Mouse (Mus musculus) megakaryocyte, embryonic 14.5 days (primary cell): ENCODE measurements around the gene Pnldc1. TPM values are rescaled to one million over a fixed set of nuclear protein-coding genes. Genes with fewer than 3 reads are reported as not detected.
"Not testable (repeated sequence)": the region's sequence is repeated elsewhere in the genome, so short reads cannot be mapped to it uniquely, and the experiment has no call there.

Experiments used
- H3K27me3 ChIP-seq: replicated peaks from 2 replicates; pipeline ENCODE3; 2012; ENCODE audit warnings: inconsistent platforms
- H3K36me3 ChIP-seq: replicated peaks from 2 replicates; pipeline ENCODE3; 2012; ENCODE audit warnings: low read length, inconsistent platforms, mixed read lengths
- H3K4me1 ChIP-seq: 2 replicates; pipeline ENCODE4 v1.6.1; 2012; ENCODE audit warnings: inconsistent platforms
- H3K4me3 ChIP-seq: replicated peaks from 2 replicates; pipeline ENCODE3; 2012; ENCODE audit warnings: moderate library complexity, mild to moderate bottlenecking, inconsistent platforms
- H3K9me3 ChIP-seq: 2 replicates; pipeline ENCODE4 v1.6.1; 2012; ENCODE audit warnings: inconsistent platforms
- FLI1 ChIP-seq: IDR thresholded peaks from 2 replicates; pipeline ENCODE4 v1.6.1; 2012; ENCODE audit warnings: low read length, inconsistent platforms, mixed read lengths
- GATA1 ChIP-seq: IDR thresholded peaks from 3 replicates; pipeline ENCODE4 v1.6.1; 2012; ENCODE audit warnings: mixed read lengths, low read length, inconsistent platforms, borderline replicate concordance
- polyA plus RNA-seq: library from polyadenylated mRNA; stranded (reverse); fragments of >175 nt; gene quantifications from 2 replicates; pipeline ENCODE4 v1.2.3, GENCODE M21; 2012; ENCODE audit warnings: low replicate concordance; ENCODE audit not compliant: insufficient read depth

Gene Pnldc1
- polyA plus RNA-seq, 1 experiment, result not detected

- Histone ChIP-seq H3K9me3 (no peaks in the 10 kb centered on the region), H3K27me3 (no peaks in the 10 kb centered on the region), H3K4me1 (peaks cover 44% of the 10 kb centered on the region), H3K36me3 (peaks cover 5% of the 10 kb centered on the region), H3K4me3 (no peak overlapping the region)
- TF ChIP-seq FLI1, result no peak
- no peak for TF ChIP-seq GATA1
Observed at GRCm38 (mm10) chr17:12937412-12937970, 27.5 kb upstream of the Pnldc1 start.

DNA sequence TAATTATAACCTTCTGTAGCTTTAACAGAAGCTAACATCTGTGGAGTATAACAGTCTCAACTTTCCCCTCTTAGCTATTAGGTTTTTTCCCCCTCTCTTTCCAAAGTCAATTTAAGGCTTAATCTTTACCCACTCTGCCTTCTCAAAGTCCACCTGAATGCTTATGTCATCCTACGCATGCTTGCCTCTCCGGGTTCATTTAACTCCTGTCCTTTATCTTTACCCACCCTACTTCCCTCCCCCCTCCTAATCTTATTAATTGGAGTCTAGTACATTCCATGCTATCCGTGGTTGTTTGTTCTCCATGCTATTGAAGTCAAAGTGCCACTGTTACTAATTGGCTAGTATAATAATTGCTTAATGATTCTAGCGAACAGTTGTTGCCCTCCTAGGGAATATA is 25.7 kb upstream of the Pnldc1 start:
- TF ChIP-seq FLI1, result no peak
- no peak for TF ChIP-seq GATA1
- Histone ChIP-seq H3K36me3 (no peaks in the 10 kb centered on the region), H3K4me1 (peaks cover 28% of the 10 kb centered on the region), H3K9me3 (no peaks in the 10 kb centered on the region), H3K27me3 (no peaks in the 10 kb centered on the region), H3K4me3 (no peak overlapping the region)

DNA sequence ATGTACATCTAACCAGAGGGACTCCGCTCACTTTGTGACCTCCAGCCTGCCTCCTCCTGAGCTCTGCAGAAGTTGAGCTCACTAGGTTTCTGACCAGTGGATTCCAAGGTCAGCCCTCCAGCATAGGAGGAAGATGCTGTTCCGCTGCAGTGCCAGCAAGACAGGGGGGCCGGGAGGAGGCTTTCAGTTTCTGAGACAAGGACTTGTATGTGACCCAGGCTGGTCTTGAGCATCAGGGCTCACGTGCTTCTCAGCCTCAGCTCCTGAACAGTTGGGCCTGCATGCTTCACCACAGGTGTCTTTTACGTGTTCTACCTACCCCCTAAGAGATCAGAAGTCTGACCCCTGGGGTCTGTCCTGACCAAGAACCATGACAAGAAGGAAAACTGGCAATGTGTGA is 21.5 kb upstream of the Pnldc1 start:
- H3K27me3 ChIP-seq, H3K36me3 ChIP-seq, H3K9me3 ChIP-seq, H3K4me3 ChIP-seq: not testable (repeated sequence)
- H3K4me1 ChIP-seq, result peaks cover 14% of the 10 kb centered on the region; the same call in 1 of the 2 replicates

- Histone ChIP-seq H3K4me3 (no peak overlapping the region), H3K4me1 (no peaks in the 10 kb centered on the region), H3K27me3 (no peaks in the 10 kb centered on the region), H3K36me3 (peaks cover 58% of the 10 kb centered on the region), H3K9me3 (no peaks in the 10 kb centered on the region)
- no peak for TF ChIP-seq FLI1
- TF ChIP-seq GATA1, result no peak
Observed at GRCm38 (mm10) chr17:12925703-12926180, 15.7 kb upstream of the Pnldc1 start.

GRCm38 (mm10) chr17:12925001-12925400 is 15.0 kb upstream of the Pnldc1 start:
- no peaks in the 10 kb centered on the region for H3K4me1 ChIP-seq
- H3K4me3 ChIP-seq, result no peak overlapping the region
- H3K36me3 ChIP-seq, result peaks cover 65% of the 10 kb centered on the region
- no peak for TF ChIP-seq FLI1
- TF ChIP-seq GATA1, result no peak
- no peaks in the 10 kb centered on the region for H3K27me3 ChIP-seq
- no peaks in the 10 kb centered on the region for H3K9me3 ChIP-seq

DNA sequence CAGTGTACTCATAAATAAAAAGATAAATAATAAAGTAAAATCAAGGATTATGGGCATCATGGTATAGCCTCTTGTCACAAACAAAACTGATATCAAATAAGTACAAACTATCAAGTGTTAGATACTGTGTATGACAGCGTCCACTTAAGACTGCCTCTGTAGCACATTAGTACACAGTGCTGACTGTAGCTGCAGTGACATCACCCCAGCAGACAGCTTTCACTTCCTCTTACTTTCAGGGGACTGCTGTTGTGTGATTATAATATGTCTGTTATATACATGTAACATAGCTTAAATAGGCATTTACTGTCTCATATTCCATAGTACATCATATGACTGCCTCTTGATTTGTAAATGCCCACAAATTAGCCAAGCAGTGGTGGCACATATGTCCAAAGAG is 11.0 kb upstream of the Pnldc1 start:
- H3K36me3 ChIP-seq, result peaks cover 79% of the 10 kb centered on the region
- H3K4me1 ChIP-seq, result peaks cover 7% of the 10 kb centered on the region; the same call in 1 of the 2 replicates
- no peaks in the 10 kb centered on the region for H3K27me3 ChIP-seq
- no peaks in the 10 kb centered on the region for H3K9me3 ChIP-seq
- no peak overlapping the region for H3K4me3 ChIP-seq
- TF ChIP-seq FLI1, result no peak
- TF ChIP-seq GATA1, result no peak

DNA sequence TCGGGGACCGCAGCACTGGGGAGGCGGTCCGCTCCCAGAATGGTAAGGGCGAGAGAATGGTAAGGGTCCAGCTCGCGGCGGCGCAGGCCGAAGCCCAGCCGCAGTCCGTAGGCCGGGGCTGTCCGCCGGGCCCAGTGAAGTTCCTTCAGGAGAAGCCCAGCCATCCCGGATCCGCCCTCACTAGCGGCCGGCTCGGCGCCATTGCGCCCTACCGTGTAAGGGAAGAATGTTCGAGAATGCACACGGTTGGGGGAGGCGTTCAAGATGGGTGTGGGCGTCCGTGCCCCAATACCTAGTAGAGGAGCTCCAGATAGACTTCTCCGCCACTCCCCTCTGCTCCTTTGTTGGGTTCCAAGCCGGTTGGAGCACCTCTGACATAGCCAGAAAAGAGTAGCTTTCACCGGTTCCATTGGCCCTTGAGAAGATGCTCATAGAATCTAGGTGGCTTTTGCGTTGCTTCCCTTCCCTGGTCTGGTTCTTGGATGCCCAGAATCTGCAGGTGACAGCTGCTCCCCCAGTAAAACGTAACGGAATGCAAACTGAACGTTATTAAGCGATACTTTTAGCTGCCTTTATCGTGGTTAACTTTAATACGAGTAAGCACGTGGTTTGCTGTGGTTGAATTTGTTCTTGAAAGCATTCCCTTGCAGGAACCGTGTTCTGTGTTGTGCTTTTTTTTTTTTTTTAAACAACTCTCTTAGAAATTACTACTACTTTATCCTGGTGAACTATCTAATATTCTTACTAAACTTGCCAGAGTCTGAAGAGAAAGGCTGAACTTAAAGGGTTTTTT is 6.8 kb upstream of the Pnldc1 start:
- TF ChIP-seq GATA1, result no peak
- no peak for TF ChIP-seq FLI1
- H3K4me1 ChIP-seq, result peaks cover 31% of the 10 kb centered on the region
- H3K4me3 ChIP-seq, result peak overlapping the region; percentile 92
- H3K36me3 ChIP-seq, result peaks cover 65% of the 10 kb centered on the region
- H3K9me3 ChIP-seq, result no peaks in the 10 kb centered on the region
- H3K27me3 ChIP-seq, result no peaks in the 10 kb centered on the region

DNA sequence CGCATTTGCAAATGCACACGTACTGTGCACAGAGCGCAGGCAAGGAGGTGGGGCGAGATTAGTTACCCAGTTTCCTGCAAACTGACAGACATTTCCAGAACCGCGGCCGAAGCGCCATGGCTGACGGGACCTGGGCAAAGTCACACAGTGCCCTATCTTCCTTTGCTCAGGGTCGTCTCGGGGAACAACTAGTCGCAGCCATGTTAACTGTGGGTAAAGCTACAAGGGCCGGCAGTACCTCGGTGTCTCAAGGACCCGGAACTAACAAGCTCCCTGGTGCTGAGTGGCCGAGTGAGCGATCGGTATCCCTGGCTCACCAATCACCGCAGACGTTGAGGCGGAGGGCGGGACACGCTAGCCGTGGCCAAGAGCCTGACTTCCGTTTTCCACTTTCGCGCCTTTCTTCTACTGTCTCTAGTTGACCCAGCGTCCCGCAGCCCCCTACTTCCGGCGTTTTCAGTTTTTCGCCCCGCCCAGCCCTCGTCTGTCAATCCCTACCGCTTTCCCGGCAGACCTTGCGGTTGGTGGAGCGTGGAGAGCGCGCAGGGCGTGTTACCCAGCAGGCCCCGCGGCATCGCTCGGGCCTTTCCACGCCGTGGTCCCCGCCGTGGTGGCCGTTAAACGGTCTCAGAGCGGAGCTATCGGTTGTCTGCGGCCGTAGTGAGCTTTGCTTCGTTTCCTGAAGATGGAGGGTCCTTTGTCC is 6.0 kb upstream of the Pnldc1 start, which contains the start of gene Mrpl18:
Gene Mrpl18 (minus strand): TSS at position 465 of the 703 bp plus-strand sequence.
- Histone ChIP-seq H3K4me3 (peak within 1 kb of the TSS; percentile 92), H3K9me3 (no peaks in the 10 kb centered on the region), H3K4me1 (peaks cover 31% of the 10 kb centered on the region), H3K27me3 (no peaks in the 10 kb centered on the region), H3K36me3 (peaks cover 65% of the 10 kb centered on the region)
- TF ChIP-seq FLI1, result peak; percentile 90; the same call in 1 of the 2 replicates
- no peak for TF ChIP-seq GATA1

DNA sequence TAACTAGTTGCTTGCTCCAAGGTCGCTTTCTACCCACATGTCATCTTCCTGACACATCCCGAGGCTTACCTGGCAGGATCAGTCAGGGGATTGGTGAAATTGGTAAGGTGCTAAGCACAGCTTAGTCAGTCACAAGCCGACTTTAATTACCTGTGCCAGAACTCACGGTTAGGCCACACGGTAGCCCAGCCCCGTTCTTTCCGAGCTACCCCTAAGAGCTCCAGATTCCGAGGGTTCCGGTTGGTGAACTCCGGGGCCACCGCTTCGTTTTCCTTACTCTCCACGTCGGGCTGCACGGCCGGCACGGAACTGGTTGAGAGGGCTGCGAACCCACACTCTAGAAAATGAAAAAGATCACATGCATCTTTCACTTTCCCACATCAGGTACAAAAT is 5.5 kb upstream of the Pnldc1 start, which contains the start of gene Tcp1:
Gene Tcp1 (plus strand): TSS at position 214 of the 393 bp plus-strand sequence.
- Histone ChIP-seq H3K9me3 (no peaks in the 10 kb centered on the region), H3K27me3 (no peaks in the 10 kb centered on the region), H3K36me3 (peaks cover 65% of the 10 kb centered on the region), H3K4me3 (peak within 1 kb of the TSS; percentile 92), H3K4me1 (peaks cover 31% of the 10 kb centered on the region)
- TF ChIP-seq FLI1 (no peak), GATA1 (no peak)

- peaks cover 22% of the 10 kb centered on the region for H3K4me1 ChIP-seq
- no peaks in the 10 kb centered on the region for H3K27me3 ChIP-seq
- TF ChIP-seq FLI1, result no peak
- no peak for TF ChIP-seq GATA1
- H3K9me3 ChIP-seq, result no peaks in the 10 kb centered on the region
- H3K4me3 ChIP-seq, result no peak overlapping the region
- peaks cover 76% of the 10 kb centered on the region for H3K36me3 ChIP-seq
Observed at GRCm38 (mm10) chr17:12910391-12910790, 361 bp upstream of the Pnldc1 start.
